Mouse (Mus musculus) heart, adult 8-10 months (tissue): ENCODE measurements around the gene Gm11444. TPM values are rescaled to one million over a fixed set of nuclear protein-coding genes. Genes with fewer than 3 reads are reported as not detected.

Experiments
- DNase-seq: peaks from one replicate; pipeline ENCODE4 v3.0.0; 2022; ENCODE audit warnings: low spot score
- total RNA-seq, 4 experiments: library from RNA; stranded (reverse); gene quantifications; 2 replicates each; pipeline ENCODE4 v1.2.4; 2022

The Gm11444 gene
- total RNA-seq, 4 experiments from 2014 or later, result not detected

- DNase-seq, result no peak
Measured at GRCm38 (mm10) chr11:85857997-85858698, 8.0 kb upstream of the Gm11444 start.

GRCm38 (mm10) chr11:85850758-85851157 lies 625 bp upstream of the Gm11444 start:
- no peak for DNase-seq

GRCm38 (mm10) chr11:85849037-85849436 lies 1.1 kb downstream of the Gm11444 start:
- DNase-seq, result peak; percentile 75

DNA sequence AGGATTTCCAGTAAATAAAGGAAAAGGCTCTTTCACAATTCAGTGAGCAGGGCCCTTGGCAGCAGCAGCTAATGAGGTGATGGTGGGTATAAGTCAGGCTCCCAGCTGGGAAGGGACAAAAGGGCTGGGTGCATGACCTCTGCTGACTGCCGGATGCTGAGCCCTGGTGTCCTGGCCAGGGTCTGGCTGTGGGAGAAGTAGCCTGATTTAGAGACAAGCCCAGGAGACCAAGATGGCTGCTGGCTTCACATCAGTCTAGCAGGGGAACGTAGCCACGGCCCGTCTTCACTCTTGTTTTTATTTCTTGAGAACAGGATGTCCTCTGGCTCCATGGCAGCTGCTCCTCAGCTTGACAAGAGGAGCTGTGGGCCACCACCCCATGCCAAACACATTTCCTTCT lies 3.6 kb downstream of the Gm11444 start:
- DNase-seq, result peak; percentile 69

- peak; percentile 71 for DNase-seq
Measured at GRCm38 (mm10) chr11:85845921-85846320, 4.2 kb downstream of the Gm11444 start.

DNA sequence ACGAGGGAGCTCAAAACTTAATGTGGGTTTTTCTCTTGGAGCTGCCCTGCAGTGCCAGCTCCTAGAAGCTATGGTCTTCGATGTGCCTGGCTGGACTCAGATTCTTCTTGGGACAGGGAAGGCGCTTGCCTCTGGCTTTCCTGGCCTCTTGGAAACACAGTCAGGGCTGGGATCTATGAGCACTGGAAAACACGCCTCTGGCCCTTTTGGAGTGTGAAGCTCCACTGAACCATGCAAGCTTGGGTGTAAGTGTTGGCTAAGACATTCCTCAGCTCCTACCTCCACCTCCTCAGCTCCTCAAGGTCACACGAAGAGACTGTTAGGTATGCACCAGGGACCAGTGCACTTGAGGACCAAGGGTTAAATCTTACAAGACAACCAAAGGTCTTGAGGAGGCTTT lies 5.2 kb downstream of the Gm11444 start:
- DNase-seq, result no peak

DNA sequence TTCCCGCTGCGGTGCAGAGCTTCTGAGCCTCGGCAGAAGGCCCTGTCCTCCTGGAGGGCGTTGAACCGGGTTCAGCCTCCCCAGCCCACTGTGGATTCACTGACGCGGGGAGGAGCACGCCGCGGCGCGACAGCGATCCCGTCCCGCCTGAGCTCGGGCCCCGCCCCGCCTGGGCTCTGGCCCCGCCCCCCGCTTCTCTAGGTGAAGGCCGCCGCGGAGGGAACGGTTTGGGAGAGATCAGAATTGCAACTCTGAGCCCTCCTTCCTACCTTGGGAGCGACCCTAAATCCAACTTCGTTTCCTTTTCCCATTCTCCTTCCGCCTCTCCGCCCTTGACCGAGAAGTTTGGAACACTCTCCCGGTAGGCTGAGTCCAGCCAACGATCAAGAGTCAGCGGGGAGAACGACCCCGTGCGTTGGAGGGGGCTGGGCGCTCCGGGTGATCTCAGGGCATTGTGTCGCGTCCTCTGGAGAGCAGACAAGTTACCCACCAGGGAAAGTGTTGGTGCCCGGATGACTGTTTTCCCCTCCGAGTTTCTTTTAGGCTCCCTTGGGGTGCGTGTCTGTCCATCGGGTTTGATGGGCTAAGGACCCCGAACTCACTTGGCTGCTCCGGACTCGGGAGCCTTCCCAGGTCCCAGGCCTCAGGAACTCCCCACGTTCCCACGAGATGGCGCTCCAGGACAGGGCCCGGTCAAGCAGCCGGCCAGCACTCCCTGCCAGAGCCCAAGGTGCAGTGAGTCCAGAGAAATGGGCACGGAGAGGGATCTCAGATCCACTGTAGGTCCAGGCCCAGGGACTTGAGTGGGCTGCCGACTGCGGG lies 5.8 kb downstream of the Gm11444 start:
- peak; percentile 91 for DNase-seq

- peak; percentile 73 for DNase-seq
Measured at GRCm38 (mm10) chr11:85843347-85843692, 6.8 kb downstream of the Gm11444 start.

- no peak for DNase-seq
Measured at GRCm38 (mm10) chr11:85842596-85843346, 7.4 kb downstream of the Gm11444 start.

DNA sequence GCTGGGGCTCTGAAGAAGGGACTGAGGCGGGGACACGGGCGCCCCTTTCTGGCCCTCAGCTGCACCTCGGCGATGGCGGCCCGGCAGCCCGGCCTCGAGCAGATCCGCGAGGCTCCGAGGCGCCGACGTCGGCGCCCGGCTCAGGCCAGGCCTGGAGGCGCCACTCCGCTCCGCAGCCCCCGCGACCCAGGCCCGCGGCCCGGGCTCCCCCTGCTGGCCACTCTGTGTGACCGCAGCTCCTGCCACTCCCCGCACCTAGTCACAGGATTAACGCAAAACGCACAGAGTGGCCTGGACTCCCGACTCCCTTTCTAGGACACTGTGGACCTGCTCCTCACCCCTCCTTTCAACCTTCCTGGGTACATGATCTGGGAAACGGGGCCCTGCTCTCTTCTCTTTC lies 8.2 kb downstream of the Gm11444 start:
- no peak for DNase-seq

GRCm38 (mm10) chr11:85841211-85841681 lies 8.9 kb downstream of the Gm11444 start:
- DNase-seq, result no peak

GRCm38 (mm10) chr11:85840803-85841145 lies 9.4 kb downstream of the Gm11444 start:
- no peak for DNase-seq

DNA sequence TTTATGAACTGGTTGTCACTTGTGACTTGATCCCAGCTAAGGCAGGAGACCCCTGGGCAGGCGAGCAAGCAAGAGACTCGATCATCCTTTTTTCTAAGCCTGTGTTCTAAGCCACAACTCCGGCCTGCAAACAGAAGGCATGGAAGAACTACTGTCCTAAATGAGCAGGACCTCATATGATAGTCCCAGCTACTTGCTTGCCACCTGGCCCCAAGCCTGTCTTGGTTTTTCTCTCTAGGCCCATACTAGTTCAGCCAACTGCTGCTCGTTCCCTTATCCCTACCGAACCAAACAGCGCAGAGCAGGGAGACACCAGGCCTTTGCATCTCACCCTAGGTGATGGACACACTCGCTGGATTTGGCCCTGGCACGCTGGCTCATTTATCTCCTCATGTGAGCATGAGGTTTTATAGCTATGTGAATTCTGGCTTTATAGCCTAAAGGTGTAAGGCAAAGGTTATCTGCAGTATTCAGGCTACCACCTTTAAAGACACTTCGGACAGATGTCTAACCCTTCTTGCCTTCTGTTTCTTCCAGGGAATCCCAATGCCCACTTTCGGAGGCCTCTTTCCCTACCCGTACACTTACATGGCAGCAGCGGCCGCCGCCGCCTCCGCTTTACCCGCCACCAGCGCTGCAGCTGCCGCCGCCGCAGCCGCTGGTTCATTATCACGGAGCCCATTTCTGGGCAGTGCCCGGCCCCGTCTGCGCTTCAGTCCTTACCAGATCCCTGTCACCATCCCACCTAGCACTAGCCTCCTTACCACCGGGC lies 9.9 kb downstream of the Gm11444 start:
- DNase-seq, result no peak

DNA sequence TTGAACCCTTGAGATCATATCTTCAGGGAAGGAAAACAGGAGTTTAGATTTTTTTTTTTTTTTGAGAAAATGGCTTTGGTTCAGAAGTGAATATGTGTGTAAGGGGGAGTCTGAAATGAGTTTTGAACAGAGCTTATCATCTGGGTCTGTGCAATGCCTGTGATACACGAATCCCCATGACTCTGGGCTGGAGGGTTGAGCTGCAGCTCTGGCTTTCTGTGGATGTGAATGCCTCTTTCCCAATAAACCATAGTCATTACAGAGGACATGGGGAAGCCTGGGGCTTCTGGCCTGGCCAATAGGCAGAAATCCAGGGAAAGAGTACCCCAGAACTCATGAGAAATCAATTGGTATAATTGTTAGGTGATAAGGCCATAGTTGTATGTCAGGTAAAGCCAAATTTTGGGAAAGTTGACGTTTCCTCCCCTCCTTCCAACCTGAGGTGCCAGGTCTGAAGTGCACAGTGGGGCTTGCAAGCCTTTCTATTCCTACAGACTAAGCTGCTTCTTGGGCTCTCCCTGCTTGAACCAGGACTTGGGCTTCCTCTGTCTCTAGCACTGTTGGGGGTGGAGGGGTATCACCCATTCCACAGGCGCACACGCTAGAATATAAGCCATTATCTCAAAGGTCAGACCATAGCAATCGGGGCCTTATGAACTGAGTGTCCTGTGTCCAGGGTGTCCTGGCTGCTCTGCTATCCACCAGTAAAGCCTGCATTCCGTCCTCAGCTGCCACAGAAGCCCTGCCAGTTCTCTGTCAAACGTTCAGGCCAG lies 10.7 kb downstream of the Gm11444 start:
- DNase-seq, result no peak

DNA sequence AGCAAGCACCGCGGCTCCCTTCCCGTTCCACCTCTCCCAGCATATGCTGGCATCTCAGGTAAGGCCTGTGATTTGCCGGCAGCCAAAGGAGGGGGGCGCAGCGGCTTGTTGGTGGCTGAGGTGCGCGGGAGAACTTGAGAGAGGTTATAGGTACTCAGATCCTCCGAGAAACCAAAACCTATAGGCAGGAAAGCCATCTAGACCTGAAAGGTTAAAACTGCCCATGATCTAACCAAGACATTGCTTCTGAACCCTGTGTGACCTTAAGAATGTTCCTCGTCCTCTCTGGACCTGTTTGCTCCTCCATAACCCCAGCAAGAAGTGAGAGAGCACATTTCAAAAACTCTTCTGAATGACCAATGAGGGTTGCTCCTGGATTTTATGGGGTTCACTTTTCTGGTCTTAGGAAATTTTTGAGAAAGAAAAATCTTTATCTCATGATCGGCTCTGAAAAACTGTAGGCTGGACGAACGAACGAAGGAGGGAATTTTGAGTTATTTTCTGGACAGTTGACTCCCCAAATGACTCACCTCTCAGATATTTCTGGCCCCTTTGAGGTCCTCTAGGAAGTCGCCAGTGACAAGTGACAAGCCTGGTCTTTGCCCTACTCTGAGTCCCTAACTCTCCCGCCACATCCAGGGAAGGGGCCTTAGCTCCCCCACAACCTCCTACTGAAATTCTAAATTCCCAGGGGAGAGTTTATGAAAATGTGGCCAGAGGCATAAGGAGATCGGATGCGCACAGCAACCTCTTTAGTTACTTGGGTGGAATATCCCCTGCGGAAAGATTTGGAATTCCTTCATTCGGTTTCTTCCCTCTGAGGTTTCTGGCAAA lies 11.5 kb downstream of the Gm11444 start:
- DNase-seq, result no peak

GRCm38 (mm10) chr11:85837648-85838423 lies 12.3 kb downstream of the Gm11444 start:
- DNase-seq, result no peak

GRCm38 (mm10) chr11:85837291-85837647 lies 12.9 kb downstream of the Gm11444 start:
- no peak for DNase-seq

- DNase-seq, result no peak
Measured at GRCm38 (mm10) chr11:85836523-85837290, 13.4 kb downstream of the Gm11444 start.
